Mouse (Mus musculus): ENCODE measurements around the gene Hoxc9. TPM values are rescaled to one million over a fixed set of nuclear protein-coding genes. Genes with fewer than 3 reads are reported as not detected.

The Hoxc9 gene
- total RNA-seq, 1 experiment: 0.54 TPM

GRCm38 (mm10) chr15:102954192-102955006 lies 21.8 kb upstream of the Hoxc9 start, which contains the start of gene Hoxc11:
Gene Hoxc11 (plus strand): TSS chr15:102954427.
- H3K9me3 ChIP-seq (ENCODE audit: control insufficient read depth, insufficient read depth, low read depth, low read length): no peaks in the 10 kb centered on the region
- no peak within 1 kb of the TSS for H3K27ac ChIP-seq (ENCODE audit: insufficient read depth, low read depth, low read length, poor library complexity, severe bottlenecking)
- in situ Hi-C loops (cut with MboI; ENCODE audit: low sequenced_read_pairs in 2 of 2, unreplicated experiment in 2 of 2): no loop called here
- TF ChIP-seq ZC3H11A (IDR thresholded peaks at IDR 0.05; ENCODE audit: borderline replicate concordance, low read depth, low read length) (no peak), HCFC1 (IDR thresholded peaks at IDR 0.05; ENCODE audit: borderline replicate concordance, insufficient read depth, low read length) (0 out of 2 replicates have a peak, but pooled peaks have one; percentile 39), MAFK (IDR thresholded peaks at IDR 0.05; ENCODE audit: insufficient read depth, low read depth, low read length) (no peak), CHD2 (IDR thresholded peaks at IDR 0.05; ENCODE audit: low read depth, low read length) (no peak), ZNF384 (IDR thresholded peaks at IDR 0.05; ENCODE audit: low read depth, low read length) (no peak)
- no peak for DNase-seq (ENCODE audit: low read depth, low spot score)
- H3K4me1 ChIP-seq (ENCODE audit: control insufficient read depth in 2 of 2, insufficient read depth in 2 of 2, low read length in 2 of 2, poor library complexity in 1 of 2): peaks cover 0 to 6% of the 10 kb centered on the region in 2 experiments; a peak in 1 of 4 replicates
- H3K4me3 ChIP-seq (ENCODE audit: insufficient read depth in 1 of 2, low read depth in 1 of 2, low read length in 2 of 2, poor library complexity in 1 of 2, severe bottlenecking in 1 of 2): peak within 1 kb of the TSS in 1 of 2 experiments; percentile 15; a peak in 2 of 4 replicates
- no peak within 1 kb of the TSS for H3K9ac ChIP-seq (ENCODE audit: insufficient read depth, low read depth, low read length, poor library complexity, severe bottlenecking)
- no peaks in the 10 kb centered on the region for H3K36me3 ChIP-seq (ENCODE audit: control insufficient read depth, insufficient read depth, low read length, poor library complexity, severe bottlenecking)

- no peaks in the 10 kb centered on the region for H3K9me3 ChIP-seq (ENCODE audit: control insufficient read depth, insufficient read depth, low read depth, low read length)
- no peak for DNase-seq (ENCODE audit: low read depth, low spot score)
- peaks cover 0 to 6% of the 10 kb centered on the region in 2 experiments; a peak in 1 of 4 replicates for H3K4me1 ChIP-seq (ENCODE audit: control insufficient read depth in 2 of 2, insufficient read depth in 2 of 2, low read length in 2 of 2, poor library complexity in 1 of 2)
- no peak for TF ChIP-seq MAFK (IDR thresholded peaks at IDR 0.05; ENCODE audit: insufficient read depth, low read depth, low read length)
- TF ChIP-seq HCFC1 (IDR thresholded peaks at IDR 0.05; ENCODE audit: borderline replicate concordance, insufficient read depth, low read length): no peak
- no peak for TF ChIP-seq ZC3H11A (IDR thresholded peaks at IDR 0.05; ENCODE audit: borderline replicate concordance, low read depth, low read length)
- in situ Hi-C loops (cut with MboI; ENCODE audit: low sequenced_read_pairs in 2 of 2, unreplicated experiment in 2 of 2): no loop called here
- H3K4me3 ChIP-seq (ENCODE audit: insufficient read depth in 1 of 2, low read depth in 1 of 2, low read length in 2 of 2, poor library complexity in 1 of 2, severe bottlenecking in 1 of 2): peak overlapping the region in 1 of 2 experiments; percentile 15; a peak in 2 of 4 replicates
- no peaks in the 10 kb centered on the region for H3K36me3 ChIP-seq (ENCODE audit: control insufficient read depth, insufficient read depth, low read length, poor library complexity, severe bottlenecking)
- H3K27ac ChIP-seq (ENCODE audit: insufficient read depth, low read depth, low read length, poor library complexity, severe bottlenecking): no peak overlapping the region
- H3K9ac ChIP-seq (ENCODE audit: insufficient read depth, low read depth, low read length, poor library complexity, severe bottlenecking): no peak overlapping the region
These were observed 21.2 kb upstream of the Hoxc9 start for GRCm38 (mm10) chr15:102955007-102955382.

GRCm38 (mm10) chr15:102955833-102956640 lies 20.2 kb upstream of the Hoxc9 start:
- no peak for TF ChIP-seq ZNF384 (IDR thresholded peaks at IDR 0.05; ENCODE audit: low read depth, low read length)
- TF ChIP-seq MAFK (IDR thresholded peaks at IDR 0.05; ENCODE audit: insufficient read depth, low read depth, low read length): no peak
- TF ChIP-seq HCFC1 (IDR thresholded peaks at IDR 0.05; ENCODE audit: borderline replicate concordance, insufficient read depth, low read length): no peak
- no peak for TF ChIP-seq CHD2 (IDR thresholded peaks at IDR 0.05; ENCODE audit: low read depth, low read length)
- TF ChIP-seq ZC3H11A (IDR thresholded peaks at IDR 0.05; ENCODE audit: borderline replicate concordance, low read depth, low read length): no peak
- Histone ChIP-seq H3K4me1 (ENCODE audit: control insufficient read depth in 2 of 2, insufficient read depth in 2 of 2, low read length in 2 of 2, poor library complexity in 1 of 2) (peaks cover 0 to 6% of the 10 kb centered on the region in 2 experiments; a peak in 1 of 4 replicates), H3K27ac (ENCODE audit: insufficient read depth, low read depth, low read length, poor library complexity, severe bottlenecking) (no peak overlapping the region), H3K36me3 (ENCODE audit: control insufficient read depth, insufficient read depth, low read length, poor library complexity, severe bottlenecking) (no peaks in the 10 kb centered on the region), H3K4me3 (ENCODE audit: insufficient read depth in 1 of 2, low read depth in 1 of 2, low read length in 2 of 2, poor library complexity in 1 of 2, severe bottlenecking in 1 of 2) (peak overlapping the region; percentile 3 to 4; a peak in 1 of 4 replicates), H3K9ac (ENCODE audit: insufficient read depth, low read depth, low read length, poor library complexity, severe bottlenecking) (0 out of 2 replicates have a peak overlapping the region, but pooled peaks have one; percentile 5), H3K9me3 (ENCODE audit: control insufficient read depth, insufficient read depth, low read depth, low read length) (no peaks in the 10 kb centered on the region)
- DNase-seq (ENCODE audit: low read depth, low spot score): no peak
- in situ Hi-C loops (cut with MboI; ENCODE audit: low sequenced_read_pairs in 2 of 2, unreplicated experiment in 2 of 2): no loop called here

GRCm38 (mm10) chr15:102956906-102957305 lies 19.3 kb upstream of the Hoxc9 start:
- H3K9ac ChIP-seq (ENCODE audit: insufficient read depth, low read depth, low read length, poor library complexity, severe bottlenecking): no peak overlapping the region
- H3K36me3 ChIP-seq (ENCODE audit: control insufficient read depth, insufficient read depth, low read length, poor library complexity, severe bottlenecking): no peaks in the 10 kb centered on the region
- H3K9me3 ChIP-seq (ENCODE audit: control insufficient read depth, insufficient read depth, low read depth, low read length): no peaks in the 10 kb centered on the region
- peaks cover 0 to 6% of the 10 kb centered on the region in 2 experiments; a peak in 1 of 4 replicates for H3K4me1 ChIP-seq (ENCODE audit: control insufficient read depth in 2 of 2, insufficient read depth in 2 of 2, low read length in 2 of 2, poor library complexity in 1 of 2)
- DNase-seq (ENCODE audit: low read depth, low spot score): no peak
- TF ChIP-seq CHD2 (IDR thresholded peaks at IDR 0.05; ENCODE audit: low read depth, low read length): no peak
- H3K27ac ChIP-seq (ENCODE audit: insufficient read depth, low read depth, low read length, poor library complexity, severe bottlenecking): no peak overlapping the region
- no peak overlapping the region for H3K4me3 ChIP-seq (ENCODE audit: insufficient read depth in 1 of 2, low read depth in 1 of 2, low read length in 2 of 2, poor library complexity in 1 of 2, severe bottlenecking in 1 of 2)
- in situ Hi-C loops (cut with MboI; ENCODE audit: low sequenced_read_pairs in 2 of 2, unreplicated experiment in 2 of 2): no loop called here

All from ES-E14 (cell line).